Mouse (Mus musculus) embryonic fibroblast, embryonic 13.5 days (primary cell): ENCODE results near the gene Camk2g. TPM values are rescaled to one million over a fixed set of nuclear protein-coding genes. Genes with fewer than 3 reads are reported as not detected.
A peak's percentile ranks its signal among the peaks of the same experiment; 100 is the strongest.

Experiments
- H3K27ac ChIP-seq: 2 replicates; pipeline ENCODE4 v1.5.1; 2012; ENCODE audit warnings: low read length, control low read depth, inconsistent platforms; ENCODE audit not compliant: insufficient read depth
- H3K4me1 ChIP-seq: 2 replicates; pipeline ENCODE4 v1.6.1; 2011; ENCODE audit warnings: low read length; ENCODE audit not compliant: control insufficient read depth, insufficient read depth
- H3K4me3 ChIP-seq: 2 replicates; pipeline ENCODE4 v1.5.1; 2011; ENCODE audit warnings: mild to moderate bottlenecking, control low read depth, low read length; ENCODE audit not compliant: insufficient read depth
- CTCF ChIP-seq: IDR thresholded peaks from 2 replicates; pipeline ENCODE4 v1.5.1; 2011; ENCODE audit warnings: mild to moderate bottlenecking, control low read depth, low read length, moderate library complexity, borderline replicate concordance; ENCODE audit not compliant: insufficient read depth
- POLR2A ChIP-seq: IDR thresholded peaks from 2 replicates; pipeline ENCODE4 v1.6.1; 2011; ENCODE audit warnings: low read depth, mild to moderate bottlenecking, control low read depth, low read length, moderate library complexity
- polyA plus RNA-seq: library from polyadenylated mRNA; stranded (reverse); fragments of >200 nt; gene quantifications from 2 replicates; pipeline ENCODE4 v1.2.4, GENCODE M21; 2011; ENCODE audit warnings: low read depth; ENCODE audit not compliant: missing spikeins, insufficient read length

Gene Camk2g
- polyA plus RNA-seq, 1 experiment = 105 TPM

DNA sequence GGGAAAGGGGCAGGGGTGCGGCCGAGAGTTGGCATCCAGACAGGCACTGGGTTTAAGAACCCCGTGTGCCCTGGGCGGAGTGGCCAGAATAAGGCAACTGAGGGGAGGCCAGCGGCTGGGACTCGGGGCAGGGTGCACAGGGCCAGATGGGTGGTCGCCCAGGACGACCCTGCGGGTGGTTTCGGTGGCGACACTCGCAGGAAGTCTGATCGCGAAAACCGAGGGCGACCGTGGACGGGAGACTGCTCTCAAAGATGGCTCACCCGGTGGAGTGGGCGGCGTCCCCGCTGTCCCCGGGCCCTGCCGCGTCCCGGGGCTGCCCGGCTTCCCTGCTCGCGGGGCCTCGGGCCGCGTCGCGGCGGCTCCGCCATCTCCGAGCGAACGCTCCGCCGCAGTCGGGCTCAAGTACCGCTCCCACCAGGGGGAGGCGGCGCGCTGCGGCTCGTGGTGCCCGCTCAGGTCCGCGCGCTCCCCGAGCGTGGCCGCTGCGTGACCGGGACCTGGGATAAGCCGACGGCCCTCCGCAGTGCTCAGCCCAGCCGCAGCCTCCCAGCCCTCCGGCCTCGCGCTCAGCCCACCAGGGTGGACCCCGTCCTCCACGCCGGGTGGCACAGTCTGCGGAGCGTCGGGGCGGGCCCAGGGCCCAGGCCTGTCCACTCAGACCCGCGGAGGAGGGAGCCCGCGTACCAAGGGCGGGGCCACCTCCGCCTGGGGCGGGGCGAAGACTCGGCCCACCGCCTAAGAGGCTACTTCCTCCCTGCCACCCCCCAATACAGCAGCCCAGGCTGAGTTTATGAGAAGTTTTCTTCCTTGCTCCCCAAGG is 59.7 kb downstream of the Camk2g start, which contains the start of gene Ndst2:
TSS of gene Ndst2 (minus strand) at position 611 of the 823 bp plus-strand sequence.
- H3K27ac ChIP-seq = peak within 1 kb of the TSS; percentile 66
- H3K4me1 ChIP-seq = peaks cover 7% of the 10 kb centered on the region; the same call in 1 of the 2 replicates
- peak within 1 kb of the TSS; percentile 82 for H3K4me3 ChIP-seq
- TF ChIP-seq POLR2A = peak; percentile 80
- no peak for TF ChIP-seq CTCF

GRCm38 (mm10) chr14:20733041-20733951 is 60.6 kb downstream of the Camk2g start:
- Histone ChIP-seq H3K4me1 (peaks cover 6% of the 10 kb centered on the region; the same call in 1 of the 2 replicates), H3K27ac (peak overlapping the region; percentile 66), H3K4me3 (peak overlapping the region; percentile 82)
- no peak for TF ChIP-seq CTCF
- no peak for TF ChIP-seq POLR2A

- H3K4me3 ChIP-seq = no peak overlapping the region
- no peak for TF ChIP-seq CTCF
- no peak for TF ChIP-seq POLR2A
- 0 out of 2 replicates have a peak, but pooled peaks cover 3% of the 10 kb centered on the region for H3K4me1 ChIP-seq
- H3K27ac ChIP-seq = no peak overlapping the region
Observed at GRCm38 (mm10) chr14:20730853-20731602, 62.9 kb downstream of the Camk2g start.

DNA sequence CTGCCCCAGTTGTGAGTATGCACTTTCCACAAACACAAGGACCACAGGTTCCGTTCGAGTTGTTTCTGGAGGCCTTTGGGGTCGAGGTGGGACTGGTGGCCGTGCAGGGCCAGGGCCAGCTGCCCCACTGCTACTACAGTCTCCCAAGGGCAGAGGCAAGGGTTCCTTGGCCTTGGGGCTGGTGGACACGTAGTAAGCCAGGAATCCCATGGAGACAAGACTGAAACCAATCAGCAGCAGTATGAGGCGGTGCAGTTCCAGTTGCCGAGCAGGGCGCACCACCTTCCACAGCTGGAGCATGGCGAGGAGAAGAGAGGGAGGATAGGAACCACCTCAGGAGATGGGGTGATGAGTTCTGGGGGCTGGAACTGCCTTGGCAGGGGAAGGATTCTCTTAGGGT is 64.0 kb downstream of the Camk2g start:
- Histone ChIP-seq H3K4me1 (0 out of 2 replicates have a peak, but pooled peaks cover 3% of the 10 kb centered on the region), H3K27ac (no peak overlapping the region), H3K4me3 (no peak overlapping the region)
- TF ChIP-seq POLR2A = no peak
- TF ChIP-seq CTCF = no peak

DNA sequence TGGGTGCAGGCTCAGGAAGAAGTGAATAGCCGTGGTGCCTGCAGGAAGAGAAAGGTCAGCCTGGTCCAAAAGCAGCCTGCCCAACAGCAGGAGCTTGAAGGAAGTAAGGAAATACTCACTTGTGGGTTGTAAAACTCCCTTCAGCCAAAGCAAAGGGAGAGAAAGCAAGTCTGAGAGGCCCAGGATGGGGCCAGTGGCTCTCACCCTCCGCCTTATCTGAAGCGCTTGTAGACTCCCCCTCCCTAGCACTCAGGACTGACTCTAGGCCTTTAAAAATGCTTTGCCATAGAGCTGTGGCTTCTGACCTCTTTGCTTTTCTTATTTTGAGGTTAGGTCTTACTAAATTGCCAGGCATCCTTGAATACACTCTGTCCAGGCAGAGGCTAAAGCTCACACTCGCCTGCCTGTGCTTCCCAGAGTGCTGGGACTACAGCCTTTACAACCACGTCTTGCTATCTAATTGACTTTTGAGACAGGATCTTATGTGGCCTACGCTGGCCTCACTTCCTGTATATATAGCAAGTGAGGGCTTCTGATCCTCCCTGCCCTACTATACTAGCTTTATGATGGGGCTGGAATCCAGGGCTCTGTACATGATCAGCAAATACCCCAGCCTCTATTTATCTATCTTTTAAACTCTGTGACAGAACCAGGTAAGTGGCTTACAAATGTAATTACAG is 68.1 kb downstream of the Camk2g start:
- TF ChIP-seq CTCF (no peak), POLR2A (no peak)
- Histone ChIP-seq H3K4me1 (no peaks in the 10 kb centered on the region), H3K27ac (no peak overlapping the region)

DNA sequence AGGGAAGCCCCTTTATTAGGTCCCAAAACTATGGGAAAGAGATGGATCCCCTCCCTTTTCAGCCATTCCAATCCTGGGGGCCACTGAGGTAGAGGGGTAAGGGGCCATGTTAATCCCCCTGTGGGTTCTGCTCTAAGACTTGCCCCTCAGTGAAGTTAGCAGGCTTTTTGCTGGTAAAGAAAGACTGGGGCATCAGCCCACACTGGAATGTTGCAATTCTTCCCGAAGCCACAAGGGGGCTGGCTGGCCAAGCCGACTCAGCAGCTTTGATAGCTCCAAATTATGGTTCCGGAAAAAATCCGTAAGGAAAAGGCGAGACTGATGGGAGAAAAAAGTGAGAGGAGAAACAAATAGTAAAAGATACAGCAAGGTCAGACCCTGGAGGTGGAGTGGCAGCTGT is 69.8 kb downstream of the Camk2g start:
- TF ChIP-seq CTCF (peak; percentile 45; the same call in 1 of the 2 replicates), POLR2A (no peak)
- H3K4me3 ChIP-seq = no peak overlapping the region
- H3K27ac ChIP-seq = no peak overlapping the region
- H3K4me1 ChIP-seq = no peaks in the 10 kb centered on the region

More for the DNA sequence above, 68.1 kb downstream of the Camk2g start:
- no peak overlapping the region for H3K4me3 ChIP-seq

- Histone ChIP-seq H3K27ac (no peak overlapping the region), H3K4me3 (no peak overlapping the region), H3K4me1 (no peaks in the 10 kb centered on the region)
- TF ChIP-seq CTCF = no peak
- no peak for TF ChIP-seq POLR2A
Observed at GRCm38 (mm10) chr14:20723006-20723405, 70.9 kb downstream of the Camk2g start.

- Histone ChIP-seq H3K27ac (no peak overlapping the region), H3K4me1 (no peaks in the 10 kb centered on the region), H3K4me3 (no peak overlapping the region)
- TF ChIP-seq CTCF (no peak), POLR2A (no peak)
Observed at GRCm38 (mm10) chr14:20721371-20721770, 72.5 kb downstream of the Camk2g start.

GRCm38 (mm10) chr14:20719767-20720166 is 74.1 kb downstream of the Camk2g start:
- H3K27ac ChIP-seq = no peak overlapping the region
- H3K4me3 ChIP-seq = no peak overlapping the region
- no peak for TF ChIP-seq POLR2A
- TF ChIP-seq CTCF = no peak
- H3K4me1 ChIP-seq = no peaks in the 10 kb centered on the region
